Mouse (Mus musculus): Measurements from ENCODE around the gene Zfp362. TPM values are rescaled to one million over a fixed set of nuclear protein-coding genes. Genes with fewer than 3 reads are reported as not detected.

Gene Zfp362
- total RNA-seq, 2 experiments from 2014 or later, result 8.4 to 10.4 TPM

GRCm38 (mm10) chr4:128769569-128770355 lies 36.1 kb downstream of the Zfp362 start:
- intact Hi-C loops (cut with DNase I), result no loop called here
- DNase-seq, result no peak

- intact Hi-C loops (cut with DNase I), result no loop called here
- no peak for DNase-seq
Measured at GRCm38 (mm10) chr4:128768120-128768519, 37.7 kb downstream of the Zfp362 start.

GRCm38 (mm10) chr4:128766929-128767328 lies 38.9 kb downstream of the Zfp362 start:
- DNase-seq, result no peak
- intact Hi-C loops (cut with DNase I), result no loop called here

- intact Hi-C loops (cut with DNase I), result no loop called here
- DNase-seq, result no peak
Measured at GRCm38 (mm10) chr4:128760029-128760428, 45.8 kb downstream of the Zfp362 start.

GRCm38 (mm10) chr4:128759214-128759613 lies 46.6 kb downstream of the Zfp362 start:
- DNase-seq, result no peak
- intact Hi-C loops (cut with DNase I), result no loop called here

GRCm38 (mm10) chr4:128755900-128756299 lies 49.9 kb downstream of the Zfp362 start:
- no peak for DNase-seq
- intact Hi-C loops (cut with DNase I), result no loop called here

- intact Hi-C loops (cut with DNase I), result no loop called here
- DNase-seq, result no peak
Measured at GRCm38 (mm10) chr4:128755064-128755463, 50.8 kb downstream of the Zfp362 start, which contains the start of gene A3galt2. TSS of gene A3galt2 (plus strand) at chr4:128755364.

GRCm38 (mm10) chr4:128753571-128753970 lies 52.3 kb downstream of the Zfp362 start:
- DNase-seq, result no peak
- intact Hi-C loops (cut with DNase I), result no loop called here

- DNase-seq, result no peak
- intact Hi-C loops (cut with DNase I), result no loop called here
Measured at GRCm38 (mm10) chr4:128752031-128752757, 53.7 kb downstream of the Zfp362 start.

GRCm38 (mm10) chr4:128751006-128751405 lies 54.8 kb downstream of the Zfp362 start:
- intact Hi-C loops (cut with DNase I), result no loop called here
- no peak for DNase-seq

- intact Hi-C loops (cut with DNase I), result no loop called here
- DNase-seq, result no peak
Measured at GRCm38 (mm10) chr4:128748309-128748708, 57.5 kb downstream of the Zfp362 start.

GRCm38 (mm10) chr4:128747614-128748270 lies 58.1 kb downstream of the Zfp362 start:
- no peak for DNase-seq
- intact Hi-C loops (cut with DNase I), result no loop called here

- intact Hi-C loops (cut with DNase I), result no loop called here
- DNase-seq, result no peak
Measured at GRCm38 (mm10) chr4:128745160-128745559, 60.7 kb downstream of the Zfp362 start.

GRCm38 (mm10) chr4:128743031-128743626 lies 62.7 kb downstream of the Zfp362 start:
- intact Hi-C loops (cut with DNase I), result no loop called here
- no peak for DNase-seq

- intact Hi-C loops (cut with DNase I), result no loop called here
Measured at GRCm38 (mm10) chr4:128742379-128742970, 63.4 kb downstream of the Zfp362 start.

GRCm38 (mm10) chr4:128741906-128742305 lies 63.9 kb downstream of the Zfp362 start:
- no peak for DNase-seq
- intact Hi-C loops (cut with DNase I), result no loop called here

More at GRCm38 (mm10) chr4:128742379-128742970, 63.4 kb downstream of the Zfp362 start:
- no peak for DNase-seq

- DNase-seq, result no peak
- intact Hi-C loops (cut with DNase I), result no loop called here
Measured at GRCm38 (mm10) chr4:128740878-128741277, 65.0 kb downstream of the Zfp362 start.

- intact Hi-C loops (cut with DNase I), result no loop called here
Measured at GRCm38 (mm10) chr4:128737825-128738610, 67.8 kb downstream of the Zfp362 start.

GRCm38 (mm10) chr4:128737137-128737589 lies 68.7 kb downstream of the Zfp362 start:
- no peak for DNase-seq
- intact Hi-C loops (cut with DNase I), result no loop called here

More at GRCm38 (mm10) chr4:128737825-128738610, 67.8 kb downstream of the Zfp362 start:
- DNase-seq, result no peak
